Mouse (Mus musculus) skeletal muscle tissue, adult 2 months (tissue): ENCODE data around the gene Eif2s2.

Experiments
- DNase-seq: peaks from one replicate; pipeline ENCODE4 v3.0.0-alpha.2; 2012; ENCODE audit warnings: low read depth, low spot score

Gene Eif2s2

DNA sequence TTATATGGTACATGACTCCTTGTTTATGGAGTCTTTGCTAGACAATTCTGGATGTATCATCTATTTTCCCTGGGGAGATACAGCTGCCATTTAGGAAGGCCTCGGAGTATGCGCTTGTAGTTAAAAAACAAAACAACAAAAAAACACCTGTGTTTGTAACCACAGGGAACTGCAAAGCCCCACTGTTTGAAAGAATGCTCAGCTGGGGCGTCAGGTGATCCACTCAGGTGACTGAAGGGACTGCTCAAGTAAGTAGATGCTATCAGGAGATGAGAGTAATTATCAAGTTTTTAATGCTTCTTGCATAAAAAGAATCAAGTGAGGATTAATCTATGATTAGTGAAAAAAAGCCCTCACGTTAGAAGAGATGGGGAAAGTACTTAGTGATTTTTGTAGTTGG is 813 bp upstream of the Eif2s2 start:
- DNase-seq, result no peak

DNA sequence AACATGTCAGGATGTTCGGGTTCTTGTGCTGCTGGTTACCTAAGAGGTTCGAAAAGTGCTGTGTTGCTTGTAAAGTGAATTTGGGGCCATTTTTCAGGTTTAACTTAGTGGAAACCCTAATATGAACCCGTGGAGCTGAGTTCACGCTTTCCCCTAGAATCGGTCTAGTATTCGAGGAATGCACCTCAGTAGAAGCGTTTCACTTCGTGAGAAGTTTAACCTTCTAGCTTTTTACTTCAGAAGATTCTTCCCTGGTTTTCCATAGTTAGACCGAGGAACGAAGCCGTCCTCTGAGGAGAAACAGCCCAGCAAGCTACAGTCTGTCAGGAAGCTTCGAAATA is 280 bp upstream of the Eif2s2 start:
- DNase-seq, result no peak

DNA sequence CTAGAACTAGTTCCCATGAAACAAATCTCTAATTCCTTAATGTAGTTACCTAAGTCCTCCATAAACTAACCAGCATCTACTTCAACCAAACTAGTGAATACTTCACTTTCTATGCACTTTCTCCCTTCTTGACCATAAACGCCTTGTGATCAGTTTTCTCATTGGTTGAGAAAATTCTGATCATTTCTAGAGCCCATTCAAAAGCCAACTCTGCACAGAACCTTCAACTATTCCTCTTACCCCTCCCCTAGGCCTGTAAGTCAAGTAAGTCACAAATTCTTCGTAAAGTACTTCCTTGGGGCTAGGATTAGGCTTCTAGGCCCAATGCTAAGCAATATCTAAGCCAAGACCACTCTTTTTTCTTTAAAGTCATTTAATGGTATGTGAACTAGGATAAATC is 1.1 kb downstream of the Eif2s2 start:
- DNase-seq, result no peak

DNA sequence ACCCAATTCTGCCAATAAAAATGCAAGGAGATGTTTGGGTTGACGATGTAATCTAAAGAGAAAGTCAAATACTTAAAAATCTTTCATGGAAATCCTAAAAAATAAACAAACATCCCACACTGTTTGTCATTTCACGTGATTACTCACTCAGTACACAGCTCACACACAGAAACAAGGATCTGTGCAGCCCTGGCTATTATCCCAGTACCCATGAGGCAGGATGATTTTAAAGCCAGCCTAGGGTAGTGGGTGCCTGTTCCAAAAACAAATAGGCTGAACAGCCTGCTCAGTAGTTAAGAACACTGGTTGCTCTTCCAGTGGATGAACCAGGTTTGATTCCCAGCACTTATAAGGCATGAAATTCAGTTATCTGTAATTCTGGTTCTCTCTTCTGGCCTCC is 16.1 kb downstream of the Eif2s2 start:
- DNase-seq, result no peak

DNA sequence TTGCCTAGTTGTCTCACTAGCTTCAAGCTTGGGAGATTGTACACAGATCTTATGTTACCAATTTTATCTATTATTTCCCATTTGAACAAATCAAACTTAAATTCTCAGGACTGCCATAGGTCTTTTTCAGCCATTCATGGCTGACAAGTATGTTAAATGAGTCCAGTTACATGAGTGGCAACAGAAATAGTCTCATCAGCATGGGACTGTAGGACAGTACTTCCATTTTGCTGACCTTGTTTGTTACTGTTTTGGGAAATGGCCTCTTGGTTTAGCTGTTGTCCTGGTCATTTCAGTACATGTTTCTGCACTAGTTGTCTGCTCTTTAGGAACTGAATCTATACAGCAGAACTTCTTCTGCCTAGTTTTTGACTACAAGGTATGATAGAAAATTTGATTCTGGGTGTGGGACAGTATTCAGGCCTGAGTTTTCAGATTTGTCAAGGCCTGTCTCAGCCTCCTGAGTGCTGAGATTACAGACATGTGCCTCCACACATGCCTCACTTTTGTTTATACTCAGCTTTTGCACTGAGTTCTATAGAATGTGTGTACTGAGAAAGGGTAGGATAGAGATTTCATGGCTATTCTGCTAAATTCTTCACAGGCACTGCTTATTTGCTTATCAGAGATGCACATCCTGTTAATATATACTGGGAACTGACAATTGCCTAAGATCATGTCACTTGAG is 22.6 kb downstream of the Eif2s2 start:
- no peak for DNase-seq

DNA sequence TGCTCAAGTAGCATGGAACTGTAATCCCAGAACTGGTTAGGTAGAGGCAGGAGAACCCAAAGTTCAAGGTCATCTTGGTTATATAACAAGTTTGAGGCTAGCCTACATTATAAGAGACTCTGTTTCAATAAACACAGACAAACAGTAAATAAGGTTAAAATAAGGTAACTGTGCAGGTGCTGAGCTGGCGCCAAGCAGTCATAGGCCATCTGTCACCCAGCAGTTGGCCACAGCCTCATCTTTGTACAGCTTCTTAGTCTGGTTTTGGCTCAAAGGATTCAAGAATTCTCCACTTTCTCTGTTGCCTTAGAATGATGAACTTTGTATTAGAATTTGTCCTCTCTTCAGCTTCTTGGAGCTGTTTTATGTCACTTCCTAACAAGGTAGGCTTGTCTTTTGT is 24.6 kb downstream of the Eif2s2 start:
- DNase-seq, result no peak

DNA sequence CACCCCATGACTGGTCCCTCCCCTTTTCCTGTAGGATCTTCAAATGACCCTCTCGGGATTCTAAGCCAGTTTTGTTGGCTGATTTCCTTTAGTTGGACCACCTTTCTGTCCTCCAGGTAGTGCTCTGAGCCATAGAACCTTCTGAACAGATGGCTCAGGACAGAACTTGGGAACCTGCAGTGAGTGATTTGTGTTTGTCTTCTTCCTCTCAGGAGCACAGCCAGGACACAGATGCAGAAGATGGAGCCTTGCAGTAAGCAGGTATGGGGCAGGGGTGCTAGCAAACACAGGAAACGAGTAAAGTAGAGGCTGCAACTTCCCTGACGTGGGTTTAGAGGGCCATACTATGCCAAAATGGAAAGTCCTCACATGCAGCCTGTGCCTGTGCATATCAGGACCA is 27.0 kb downstream of the Eif2s2 start:
- no peak for DNase-seq

DNA sequence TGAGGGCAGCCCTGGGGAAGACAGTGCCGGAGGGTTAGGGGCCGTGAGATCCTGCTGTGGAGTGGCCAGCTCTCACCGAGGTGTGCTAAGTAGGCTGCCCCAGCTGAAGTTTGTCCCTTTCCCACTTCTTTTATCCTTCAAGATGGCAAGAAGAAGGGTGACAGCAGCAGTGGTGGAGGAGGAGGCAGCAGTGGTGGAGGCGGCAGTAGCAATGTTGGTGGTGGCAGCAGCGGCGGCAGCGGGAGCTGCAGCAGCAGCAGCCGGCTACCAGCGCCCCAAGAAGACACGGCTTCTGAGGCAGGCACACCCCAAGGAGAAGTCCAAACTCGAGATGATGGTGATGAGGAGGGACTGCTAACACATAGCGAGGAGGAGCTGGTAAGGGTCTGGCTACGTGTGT is 29.1 kb downstream of the Eif2s2 start:
- no peak for DNase-seq

DNA sequence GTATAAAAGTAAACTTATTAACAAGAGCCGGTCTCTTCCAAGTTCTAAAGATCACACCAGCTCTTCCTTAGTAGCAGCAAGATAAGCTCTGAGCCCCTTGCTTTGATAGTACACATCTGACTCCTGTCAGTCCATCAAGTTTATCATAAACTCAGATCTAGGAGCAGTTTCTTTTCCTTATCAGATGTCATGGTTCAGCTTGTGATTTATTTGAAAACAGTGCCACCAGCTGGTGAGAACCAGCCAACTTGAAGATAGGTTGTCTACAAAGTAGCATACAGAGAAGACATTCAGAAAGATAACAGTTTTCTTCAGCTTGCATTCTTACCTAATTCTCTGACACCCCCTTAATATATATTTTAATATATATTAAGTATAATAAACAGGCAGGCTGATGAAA is 37.4 kb downstream of the Eif2s2 start:
- peak; percentile 50 for DNase-seq

DNA sequence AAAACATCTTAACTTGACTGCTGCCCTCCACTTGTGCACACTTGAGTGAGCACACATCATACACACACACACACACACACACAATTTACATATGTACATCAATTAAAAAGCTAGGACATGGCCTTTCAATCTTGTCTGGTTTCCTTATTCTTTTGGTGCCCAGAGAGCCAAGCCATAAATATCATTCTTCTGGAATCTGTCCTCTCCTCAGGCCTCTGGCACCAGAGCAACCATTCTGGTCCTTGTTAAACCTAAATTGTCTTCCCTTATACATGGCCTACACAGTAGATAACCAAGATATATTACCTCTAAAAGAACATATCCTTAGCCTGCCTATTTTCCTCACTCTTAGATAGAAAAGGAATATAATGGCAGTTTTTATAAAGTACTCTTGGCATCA is 44.6 kb downstream of the Eif2s2 start:
- DNase-seq, result no peak

DNA sequence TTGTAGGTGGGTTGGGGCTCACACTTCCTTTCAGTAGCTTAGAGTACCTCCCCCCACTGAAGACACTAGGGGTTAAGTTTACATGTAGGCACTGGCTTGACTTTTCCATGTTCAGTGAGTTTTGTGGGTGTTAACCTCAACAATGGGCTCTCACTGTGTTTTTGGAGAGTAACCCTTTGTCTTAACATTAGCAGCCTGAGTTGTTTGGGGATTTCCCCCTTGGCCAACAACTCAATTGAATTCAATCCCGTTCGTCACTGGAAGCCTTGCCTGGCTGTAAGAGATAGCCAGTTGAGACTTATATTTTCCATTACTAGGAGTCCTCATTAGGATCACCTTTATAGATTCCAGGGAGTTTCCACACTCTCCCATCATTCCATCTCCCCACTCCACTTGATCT is 56.2 kb downstream of the Eif2s2 start:
- DNase-seq, result no peak

DNA sequence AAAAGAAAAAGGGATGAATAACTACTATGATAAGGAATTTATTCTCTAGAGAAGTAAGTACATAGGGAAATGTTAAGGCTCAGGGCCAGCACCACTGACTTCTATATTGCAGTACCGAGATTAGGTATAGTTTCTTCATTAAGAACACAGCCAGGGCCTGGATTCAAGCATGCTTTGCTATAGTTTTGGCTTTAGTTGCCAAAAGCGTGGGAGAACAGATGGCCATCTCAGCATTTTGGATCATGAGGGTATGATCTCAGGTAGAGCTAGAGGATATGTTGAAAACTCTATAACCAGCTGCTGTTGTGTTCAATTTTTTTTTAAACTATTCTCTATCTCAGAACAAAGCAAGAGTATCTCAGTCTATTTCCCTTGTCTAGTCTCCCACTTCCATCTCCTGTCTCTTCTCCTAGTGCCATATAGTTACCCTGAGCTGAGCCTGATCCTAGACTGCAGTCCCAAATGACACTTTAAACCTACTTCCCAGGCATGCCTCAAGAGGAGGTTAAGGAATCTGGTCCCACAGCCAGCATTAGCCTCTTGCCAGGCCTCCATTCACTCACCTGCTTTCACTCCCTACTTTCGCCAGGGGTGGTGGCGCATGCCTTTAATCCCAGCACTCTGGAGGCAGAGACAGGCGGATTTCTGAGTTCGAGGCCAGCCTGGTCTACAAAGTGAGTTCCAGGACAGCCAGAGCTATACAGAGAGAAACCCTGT is 58.4 kb downstream of the Eif2s2 start:
- DNase-seq, result no peak

DNA sequence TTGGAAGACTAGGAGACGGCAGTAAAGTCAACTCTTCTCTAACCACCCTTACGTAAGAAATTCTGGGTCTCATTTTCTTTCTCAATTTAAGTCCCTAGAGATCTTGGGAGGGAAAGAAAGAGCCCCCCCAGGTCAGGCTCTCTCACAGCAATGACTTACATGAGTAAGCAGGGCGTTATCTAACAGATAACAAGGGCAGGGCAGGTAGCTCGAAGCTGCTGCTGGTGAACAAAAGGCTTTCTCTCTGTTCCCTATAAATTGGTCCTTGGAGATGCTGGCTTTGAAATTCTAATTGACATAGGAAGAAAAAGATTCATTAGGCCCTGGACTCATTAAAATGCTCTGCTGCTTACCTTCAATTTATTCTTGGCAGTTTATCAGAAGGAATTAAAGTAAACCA is 60.3 kb downstream of the Eif2s2 start:
- DNase-seq, result no peak

DNA sequence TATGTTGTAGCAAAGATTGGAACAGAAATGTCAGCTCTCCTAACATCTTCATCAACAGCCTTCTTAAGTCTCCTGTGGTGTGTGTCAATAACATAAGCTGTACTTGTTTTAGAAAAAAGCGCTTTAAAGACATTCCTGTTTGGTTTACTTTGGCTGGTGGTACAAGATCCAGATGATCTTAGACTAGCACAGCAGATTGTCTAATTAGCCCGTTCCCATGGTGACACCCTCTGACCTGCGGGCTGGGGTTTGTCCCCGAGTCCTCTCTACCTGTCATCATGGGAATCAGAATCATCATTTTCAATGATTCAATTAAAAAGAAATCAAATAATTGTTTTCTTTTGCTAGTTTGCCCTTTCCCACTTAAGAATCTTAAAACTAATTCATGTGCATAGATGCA is 65.2 kb downstream of the Eif2s2 start:
- no peak for DNase-seq

DNA sequence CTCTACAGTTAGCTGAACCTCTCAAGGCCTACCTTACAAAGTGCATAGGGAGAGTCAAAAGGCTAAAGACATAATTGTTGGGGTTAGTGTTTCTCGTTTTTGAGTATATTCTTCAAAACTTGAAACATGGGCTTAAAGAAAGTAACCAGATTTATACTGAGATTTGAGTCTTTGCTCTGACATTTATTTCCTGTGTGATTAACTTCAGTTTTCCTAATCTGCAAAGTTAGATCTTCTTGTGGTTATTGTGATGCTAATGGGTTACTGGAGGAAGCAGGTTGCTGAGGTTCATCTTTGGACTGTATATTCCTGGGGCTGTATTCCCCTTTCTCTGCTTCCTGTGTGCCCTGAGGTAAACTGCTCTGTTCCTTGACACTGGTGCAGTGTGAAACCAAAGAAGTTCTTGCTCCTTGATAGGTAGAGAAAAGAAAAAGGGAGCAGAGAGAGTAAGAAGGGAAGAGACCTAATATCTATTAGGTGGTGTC is 66.6 kb downstream of the Eif2s2 start:
- no peak for DNase-seq
